Mouse (Mus musculus): Measurements from ENCODE around the gene Naaa.

- TF ChIP-seq CTCF (conservative IDR thresholded peaks at IDR 0.05; ENCODE audit: low read length) (no peak), POU5F1 (IDR thresholded peaks at IDR 0.05; ENCODE audit: borderline replicate concordance, low read length) (no peak)
Observed at GRCm38 (mm10) chr5:92327367-92327766, 49.4 kb upstream of the Naaa start.

All from E14TG2a.4 (cell line).